Mouse (Mus musculus): ENCODE measurements at regions not wholly inside any gene's neighbourhood (a gene's known extent, or its start where the extent isn't known, plus 50 kb on each side); places are given as distances from the start of the nearest gene placed in this dataset.

- TF ChIP-seq CTCF (conservative IDR thresholded peaks at IDR 0.05; ENCODE audit: insufficient read depth, insufficient read length, low read depth, low read length) (no peak), POLR2A (IDR thresholded peaks at IDR 0.05; ENCODE audit: low read depth, low read length) (no peak)
Measured at GRCm38 (mm10) chr12:47052474-47052873, 233.7 kb upstream of the Nova1 start.
